Mouse (Mus musculus): ENCODE measurements around the gene Map3k19. TPM values are rescaled to one million over a fixed set of nuclear protein-coding genes. Genes with fewer than 3 reads are reported as not detected.

The Map3k19 gene
- total and polyA plus RNA-seq, 3 experiments = 0.04 TPM; not detected in 2

DNA sequence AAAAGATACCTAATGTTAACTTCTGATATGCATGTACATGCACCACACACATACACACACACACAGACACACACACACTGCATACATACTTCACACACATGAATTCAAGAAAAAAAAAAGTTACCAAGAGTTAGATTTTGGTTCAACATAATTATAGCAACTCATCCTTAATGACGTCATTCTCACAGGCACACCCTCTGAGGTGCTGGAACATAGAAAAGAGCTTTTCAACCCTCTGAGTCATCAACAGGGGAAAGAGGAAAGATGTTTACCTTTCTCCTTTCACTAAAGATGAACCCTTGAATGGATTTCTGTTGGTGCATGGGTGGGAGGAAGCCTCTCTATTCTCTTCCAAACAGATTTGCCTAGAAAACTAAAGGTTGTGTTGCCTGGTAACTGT lies 16.2 kb downstream of the Map3k19 start:
- H3K27ac ChIP-seq (ENCODE audit: insufficient read depth, low read depth) = no peak overlapping the region
- H3K36me3 ChIP-seq (replicated peaks in 1 of 2; ENCODE audit: control insufficient read depth in 1 of 2, insufficient read depth in 1 of 2, low read length in 1 of 2) = no peaks in the 10 kb centered on the region
- no peaks in the 10 kb centered on the region for H3K79me2 ChIP-seq (replicated peaks; ENCODE audit: control insufficient read depth, extremely low read depth, insufficient read depth, poor library complexity, severe bottlenecking)
- H3K4me1 ChIP-seq (ENCODE audit: control insufficient read depth in 1 of 2, insufficient read depth in 2 of 2) = peaks cover 2 to 9% of the 10 kb centered on the region in 2 experiments; a peak in 2 of 4 replicates
- DNase-seq (ENCODE audit: extremely low read depth) = no peak
- in situ Hi-C loops (cut with MboI; ENCODE audit: low pct_ligation_motif_present, low pct_unique_long_range_greater_than_20kb, low sequenced_read_pairs) (loop anchor here (10.0 kb wide), 1 partner anchor 76 kb away; no protein-coding TSS in a partner anchor), dilution Hi-C loops (cut with MboI; ENCODE audit: extremely low pct_ligation_motif_present, extremely low pct_unique_long_range_greater_than_20kb, low sequenced_read_pairs) (no loop called here)
- no peak overlapping the region for H3K4me3 ChIP-seq (replicated peaks in 1 of 3; ENCODE audit: low read depth in 2 of 3, low read length in 2 of 3, poor library complexity in 1 of 3)
- no peaks in the 10 kb centered on the region for H3K27me3 ChIP-seq (replicated peaks)
- H3K9ac ChIP-seq (ENCODE audit: insufficient read depth, low read depth) = no peak overlapping the region
- TF ChIP-seq E2F4 (IDR thresholded peaks at IDR 0.05; ENCODE audit: insufficient replicate concordance, low read depth, low read length) = no peak
- no peak for TF ChIP-seq CHD2 (IDR thresholded peaks at IDR 0.05; ENCODE audit: low read length)
- no peak for TF ChIP-seq MAZ (IDR thresholded peaks at IDR 0.05; ENCODE audit: low read depth, low read length)
- TF ChIP-seq TBP (conservative IDR thresholded peaks at IDR 0.05; ENCODE audit: low read depth, low read length) = no peak
- TF ChIP-seq BHLHE40 (IDR thresholded peaks at IDR 0.05; ENCODE audit: low read depth, low read length) = no peak
- no peak for TF ChIP-seq ZNF384 (IDR thresholded peaks at IDR 0.05; ENCODE audit: low read depth, low read length)
- TF ChIP-seq POLR2A (IDR thresholded peaks at IDR 0.05; ENCODE audit: low read depth, low read length) = no peak
- TF ChIP-seq ZC3H11A (IDR thresholded peaks at IDR 0.05; ENCODE audit: low read depth, low read length) = no peak
- no peak for TF ChIP-seq PAX5 (IDR thresholded peaks at IDR 0.05; ENCODE audit: low read length)
- TF ChIP-seq KAT2A (IDR thresholded peaks at IDR 0.05; ENCODE audit: insufficient replicate concordance, low read length) = no peak
- no peak for TF ChIP-seq RCOR1 (conservative IDR thresholded peaks at IDR 0.05; ENCODE audit: low read depth, low read length)
- no peak for TF ChIP-seq MAFK (IDR thresholded peaks at IDR 0.05; ENCODE audit: insufficient replicate concordance, low read length)
- no peak for TF ChIP-seq USF1 (IDR thresholded peaks at IDR 0.05; ENCODE audit: low read depth, low read length)
- no peak for TF ChIP-seq MAX (IDR thresholded peaks at IDR 0.05; ENCODE audit: low read length)
- no peak for TF ChIP-seq RAD21 (IDR thresholded peaks at IDR 0.05; ENCODE audit: low read depth, low read length)
- H3K9me3 ChIP-seq (replicated peaks; ENCODE audit: low read length) = no peaks in the 10 kb centered on the region
- H3K4me2 ChIP-seq (ENCODE audit: insufficient read depth, low read depth, poor library complexity, severe bottlenecking) = no peak overlapping the region

DNA sequence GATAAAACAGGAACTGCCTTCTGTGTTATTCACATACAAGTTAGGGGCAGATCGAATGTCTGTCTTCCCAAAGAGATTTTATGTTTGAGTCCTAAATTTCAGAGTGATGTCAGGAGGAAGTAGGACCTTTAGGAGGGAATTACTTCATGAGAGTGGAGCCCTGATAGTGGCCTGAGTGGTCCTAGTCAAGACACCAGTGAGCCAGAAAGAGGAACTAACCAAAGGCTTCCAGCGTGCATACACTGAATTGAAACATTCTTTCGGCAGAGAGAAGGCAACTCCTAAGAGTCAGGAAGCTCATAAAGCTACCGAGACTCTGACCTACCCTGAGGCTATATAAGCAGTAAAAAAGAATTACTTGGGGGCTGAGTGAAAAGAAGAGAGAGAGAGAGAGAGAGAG lies 18.2 kb downstream of the Map3k19 start:
- H3K4me1 ChIP-seq (ENCODE audit: control insufficient read depth in 1 of 2, insufficient read depth in 2 of 2) = peaks cover 2 to 9% of the 10 kb centered on the region in 2 experiments; a peak in 2 of 4 replicates
- H3K27me3 ChIP-seq (replicated peaks) = no peaks in the 10 kb centered on the region
- no peak overlapping the region for H3K27ac ChIP-seq (ENCODE audit: insufficient read depth, low read depth)
- no peaks in the 10 kb centered on the region for H3K9me3 ChIP-seq (replicated peaks; ENCODE audit: low read length)
- in situ Hi-C loops (cut with MboI; ENCODE audit: low pct_ligation_motif_present, low pct_unique_long_range_greater_than_20kb, low sequenced_read_pairs) = loop anchor here (10.0 kb wide), 1 partner anchor 78 kb away; no protein-coding TSS in a partner anchor
- no peak overlapping the region for H3K4me3 ChIP-seq (replicated peaks in 1 of 3; ENCODE audit: low read depth in 2 of 3, low read length in 2 of 3, poor library complexity in 1 of 3)
- no peaks in the 10 kb centered on the region for H3K36me3 ChIP-seq (replicated peaks in 1 of 2; ENCODE audit: control insufficient read depth in 1 of 2, insufficient read depth in 1 of 2, low read length in 1 of 2)
- dilution Hi-C loops (cut with MboI; ENCODE audit: extremely low pct_ligation_motif_present, extremely low pct_unique_long_range_greater_than_20kb, low sequenced_read_pairs) = no loop called here
- no peaks in the 10 kb centered on the region for H3K79me2 ChIP-seq (replicated peaks; ENCODE audit: control insufficient read depth, extremely low read depth, insufficient read depth, poor library complexity, severe bottlenecking)
- peak overlapping the region; percentile 21; the same call in 1 of the 2 replicates for H3K4me2 ChIP-seq (ENCODE audit: insufficient read depth, low read depth, poor library complexity, severe bottlenecking)
- TF ChIP-seq MEF2A (IDR thresholded peaks at IDR 0.05; ENCODE audit: borderline replicate concordance, low read depth, low read length) (no peak), SMC3 (IDR thresholded peaks at IDR 0.05; ENCODE audit: low read depth, low read length) (no peak), IRF4 (IDR thresholded peaks at IDR 0.05; ENCODE audit: low read depth, low read length) (no peak), ZMIZ1 (IDR thresholded peaks at IDR 0.05; ENCODE audit: low read depth, low read length) (no peak), NELFE (IDR thresholded peaks at IDR 0.05; ENCODE audit: low read depth, low read length) (no peak), ELF1 (IDR thresholded peaks at IDR 0.05; ENCODE audit: low read depth, low read length) (no peak), JUND (conservative IDR thresholded peaks at IDR 0.05; ENCODE audit: low read depth, low read length) (no peak), USF2 (conservative IDR thresholded peaks at IDR 0.05; ENCODE audit: low read depth, low read length) (no peak), USF1 (IDR thresholded peaks at IDR 0.05; ENCODE audit: low read depth, low read length) (no peak), MAZ (IDR thresholded peaks at IDR 0.05; ENCODE audit: low read depth, low read length) (no peak)
- peak; percentile 29 for DNase-seq (ENCODE audit: extremely low read depth)
- H3K9ac ChIP-seq (ENCODE audit: insufficient read depth, low read depth) = no peak overlapping the region; the same call in 1 of the 2 replicates
